Mouse (Mus musculus): ENCODE measurements around the gene Cdc34. TPM values are rescaled to one million over a fixed set of nuclear protein-coding genes. Genes with fewer than 3 reads are reported as not detected.

Cdc34 gene
- total and polyA plus RNA-seq, 2 experiments from 2014 or later: 120 to 183 TPM

DNA sequence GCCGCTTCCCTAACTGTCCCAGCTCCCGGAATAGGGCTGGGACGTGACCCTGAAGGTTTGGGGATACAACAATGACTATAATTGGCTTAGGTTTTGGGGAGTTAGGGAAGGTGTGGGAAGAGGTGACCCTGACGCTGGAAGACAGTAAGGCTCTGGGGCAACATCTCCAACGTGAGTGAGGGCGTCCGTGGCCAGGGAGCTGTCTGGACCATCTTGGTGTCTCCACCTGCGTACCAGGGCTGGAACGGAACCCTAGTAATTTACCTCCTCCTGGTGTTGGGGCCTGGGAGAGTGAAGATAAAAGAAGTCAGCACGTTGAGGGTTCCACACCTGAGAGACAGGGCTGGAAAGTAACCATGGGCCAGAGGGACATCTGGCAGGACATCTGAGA, 23.0 kb downstream of the Cdc34 start:
- no peak for ATAC-seq (ENCODE audit: insufficient read depth, low read depth)
- Histone ChIP-seq H3K4me2 (ENCODE audit: low read depth, low read length) (peak overlapping the region; percentile 67), H3K4me1 (ENCODE audit: control insufficient read depth, insufficient read depth) (peaks cover 53% of the 10 kb centered on the region), H3K4me3 (ENCODE audit: low read depth, low read length) (peak overlapping the region; percentile 79), H3K9me3 (replicated peaks; ENCODE audit: control insufficient read depth, low read length) (no peaks in the 10 kb centered on the region), H3K27ac (ENCODE audit: low read depth) (peak overlapping the region; percentile 83), H3K27me3 (ENCODE audit: control insufficient read depth, insufficient read depth, low read length) (no peaks in the 10 kb centered on the region), H3K36me3 (replicated peaks; ENCODE audit: control insufficient read depth, insufficient read depth, low read length) (peaks cover 8% of the 10 kb centered on the region), H3K9ac (replicated peaks; ENCODE audit: low read depth, low read length) (peak overlapping the region; percentile 88)
- TF ChIP-seq CTCF (IDR thresholded peaks at IDR 0.05; ENCODE audit: low read depth) (no peak), EP300 (IDR thresholded peaks at IDR 0.05; ENCODE audit: low read depth) (no peak)
- DNase-seq (ENCODE audit: low spot score): no peak
- WGBS: under 1% methylated on average over 10 of the region's 10 CpGs

DNA sequence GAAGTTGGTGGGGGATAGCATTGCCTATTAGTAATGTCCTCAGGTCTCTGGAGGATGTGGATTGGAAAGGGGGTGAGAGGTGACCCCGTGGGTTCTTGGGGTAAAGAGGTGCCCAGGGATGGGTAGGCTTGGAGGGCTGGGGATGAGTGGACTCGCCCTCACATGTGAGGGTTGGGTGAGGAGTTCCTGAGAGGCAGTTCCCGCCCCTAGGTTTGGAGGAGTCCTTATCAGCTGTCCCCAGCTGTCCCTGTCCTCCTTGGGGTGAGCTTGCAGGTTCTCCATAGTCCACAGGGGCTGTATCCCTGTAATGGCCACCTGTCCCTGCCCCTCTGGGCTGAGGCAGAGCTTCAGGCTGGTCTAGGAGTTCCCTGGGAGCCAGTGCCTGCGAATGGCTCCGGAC, 24.0 kb downstream of the Cdc34 start:
- H3K27ac ChIP-seq (ENCODE audit: low read depth): peak overlapping the region; percentile 70
- peak overlapping the region; percentile 88; the same call in 1 of the 2 replicates for H3K9ac ChIP-seq (replicated peaks; ENCODE audit: low read depth, low read length)
- H3K9me3 ChIP-seq (replicated peaks; ENCODE audit: control insufficient read depth, low read length): no peaks in the 10 kb centered on the region
- WGBS: 50% methylated on average over 5 of the region's 5 CpGs
- peaks cover 18% of the 10 kb centered on the region for H3K36me3 ChIP-seq (replicated peaks; ENCODE audit: control insufficient read depth, insufficient read depth, low read length)
- no peak for TF ChIP-seq EP300 (IDR thresholded peaks at IDR 0.05; ENCODE audit: low read depth)
- TF ChIP-seq CTCF (IDR thresholded peaks at IDR 0.05; ENCODE audit: low read depth): no peak
- H3K4me1 ChIP-seq (ENCODE audit: control insufficient read depth, insufficient read depth): peaks cover 48% of the 10 kb centered on the region
- peak overlapping the region; percentile 67 for H3K4me2 ChIP-seq (ENCODE audit: low read depth, low read length)
- peak overlapping the region; percentile 79 for H3K4me3 ChIP-seq (ENCODE audit: low read depth, low read length)
- H3K27me3 ChIP-seq (ENCODE audit: control insufficient read depth, insufficient read depth, low read length): no peaks in the 10 kb centered on the region
- DNase-seq (ENCODE audit: low spot score) (no peak), ATAC-seq (ENCODE audit: insufficient read depth, low read depth) (no peak)

DNA sequence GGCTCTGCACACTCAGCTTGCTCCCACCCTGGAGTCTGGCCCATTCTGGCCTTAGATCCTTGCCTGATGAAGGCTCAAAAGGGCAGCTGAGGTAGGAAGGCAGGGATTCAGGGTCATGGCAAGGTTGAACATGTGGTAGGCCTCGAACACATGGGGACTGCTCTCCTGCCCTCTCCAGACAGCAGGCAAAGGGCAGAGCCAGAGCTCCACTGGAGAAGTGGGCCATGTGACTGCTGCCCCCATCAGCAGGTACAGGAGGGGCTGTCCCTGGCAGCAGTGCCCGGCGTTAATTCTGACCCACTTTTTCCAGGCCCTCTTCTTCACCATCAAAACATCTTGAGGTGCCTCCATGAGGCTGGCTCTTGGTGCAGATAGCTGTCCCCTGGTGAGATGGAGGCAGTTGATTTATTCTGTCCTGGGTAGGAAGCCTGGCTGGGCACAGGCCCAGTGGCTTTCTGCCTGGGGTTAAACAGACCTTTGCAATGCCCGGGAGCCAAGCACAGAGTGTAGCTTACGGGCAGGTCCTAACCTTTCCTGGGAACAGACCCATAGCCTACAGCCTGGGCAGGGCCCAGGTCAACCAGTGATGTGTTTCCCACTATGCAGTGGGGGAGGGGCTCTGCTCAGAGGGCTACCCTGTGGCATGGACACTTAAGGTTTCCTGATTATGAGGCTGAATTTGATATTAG, 24.6 kb downstream of the Cdc34 start:
- no peak for ATAC-seq (ENCODE audit: insufficient read depth, low read depth)
- H3K4me2 ChIP-seq (ENCODE audit: low read depth, low read length): peak overlapping the region; percentile 67
- peaks cover 24% of the 10 kb centered on the region for H3K36me3 ChIP-seq (replicated peaks; ENCODE audit: control insufficient read depth, insufficient read depth, low read length)
- no peaks in the 10 kb centered on the region for H3K27me3 ChIP-seq (ENCODE audit: control insufficient read depth, insufficient read depth, low read length)
- H3K9me3 ChIP-seq (replicated peaks; ENCODE audit: control insufficient read depth, low read length): no peaks in the 10 kb centered on the region
- H3K4me1 ChIP-seq (ENCODE audit: control insufficient read depth, insufficient read depth): peaks cover 42% of the 10 kb centered on the region
- no peak for DNase-seq (ENCODE audit: low spot score)
- peak overlapping the region; percentile 70 for H3K27ac ChIP-seq (ENCODE audit: low read depth)
- H3K9ac ChIP-seq (replicated peaks; ENCODE audit: low read depth, low read length): peak overlapping the region; percentile 88; the same call in 1 of the 2 replicates
- peak overlapping the region; percentile 79 for H3K4me3 ChIP-seq (ENCODE audit: low read depth, low read length)
- WGBS: 48% methylated on average over 5 of the region's 5 CpGs
- TF ChIP-seq EP300 (IDR thresholded peaks at IDR 0.05; ENCODE audit: low read depth) (no peak), CTCF (IDR thresholded peaks at IDR 0.05; ENCODE audit: low read depth) (no peak)

DNA sequence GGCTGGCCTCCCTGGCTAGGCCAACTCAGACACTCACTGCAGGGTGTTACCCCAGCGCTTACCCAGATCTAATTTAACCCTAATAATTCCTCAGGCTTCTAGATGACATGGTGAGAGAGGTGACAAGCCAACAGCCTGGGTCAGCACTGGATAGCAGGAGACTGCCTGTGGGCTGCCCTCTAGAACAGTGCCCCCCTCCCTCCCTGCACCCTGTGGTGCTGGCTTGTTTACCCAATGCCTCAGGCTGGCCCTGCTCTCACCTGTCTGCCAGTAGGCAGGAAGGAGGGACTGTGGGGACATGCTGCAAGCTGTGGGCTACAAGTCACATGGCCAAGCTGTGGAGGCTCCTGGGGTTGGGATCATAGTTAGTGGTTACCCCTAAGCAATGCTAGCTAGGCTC, 25.2 kb downstream of the Cdc34 start:
- WGBS: 57% methylated on average over 1 of the region's 1 CpGs
- peaks cover 30% of the 10 kb centered on the region for H3K36me3 ChIP-seq (replicated peaks; ENCODE audit: control insufficient read depth, insufficient read depth, low read length)
- no peak for DNase-seq (ENCODE audit: low spot score)
- no peak overlapping the region for H3K4me3 ChIP-seq (ENCODE audit: low read depth, low read length)
- TF ChIP-seq CTCF (IDR thresholded peaks at IDR 0.05; ENCODE audit: low read depth) (no peak), EP300 (IDR thresholded peaks at IDR 0.05; ENCODE audit: low read depth) (no peak)
- ATAC-seq (ENCODE audit: insufficient read depth, low read depth): no peak
- H3K9ac ChIP-seq (replicated peaks; ENCODE audit: low read depth, low read length): no peak overlapping the region
- H3K27ac ChIP-seq (ENCODE audit: low read depth): peak overlapping the region; percentile 19
- peaks cover 36% of the 10 kb centered on the region for H3K4me1 ChIP-seq (ENCODE audit: control insufficient read depth, insufficient read depth)
- H3K9me3 ChIP-seq (replicated peaks; ENCODE audit: control insufficient read depth, low read length): no peaks in the 10 kb centered on the region
- no peaks in the 10 kb centered on the region for H3K27me3 ChIP-seq (ENCODE audit: control insufficient read depth, insufficient read depth, low read length)
- peak overlapping the region; percentile 25 for H3K4me2 ChIP-seq (ENCODE audit: low read depth, low read length)

DNA sequence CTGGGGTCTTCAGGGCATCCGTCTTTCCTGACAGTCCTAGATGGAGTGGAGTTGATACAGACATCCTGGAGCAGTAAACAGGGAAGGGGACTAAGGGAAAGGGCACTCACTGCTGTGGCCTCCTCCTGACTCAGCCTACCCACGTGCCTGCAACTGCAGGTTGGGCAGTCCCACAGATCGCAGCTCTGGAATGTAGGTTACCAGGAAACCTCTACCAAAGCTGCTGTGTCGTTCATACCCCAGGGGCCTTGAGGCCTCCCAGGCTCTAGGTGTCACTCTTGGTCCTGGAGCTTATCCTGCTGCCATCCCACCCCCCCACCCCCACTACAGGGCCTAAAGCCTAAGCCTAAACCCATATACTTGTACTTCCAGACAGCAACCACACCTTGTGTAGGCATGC, 25.8 kb downstream of the Cdc34 start:
- peak overlapping the region; percentile 19 for H3K27ac ChIP-seq (ENCODE audit: low read depth)

More for the DNA sequence above, 25.8 kb downstream of the Cdc34 start:
- H3K4me3 ChIP-seq (ENCODE audit: low read depth, low read length): no peak overlapping the region
- no peaks in the 10 kb centered on the region for H3K9me3 ChIP-seq (replicated peaks; ENCODE audit: control insufficient read depth, low read length)
- WGBS: 36% methylated on average over 4 of the region's 4 CpGs
- no peaks in the 10 kb centered on the region for H3K27me3 ChIP-seq (ENCODE audit: control insufficient read depth, insufficient read depth, low read length)
- peaks cover 30% of the 10 kb centered on the region for H3K36me3 ChIP-seq (replicated peaks; ENCODE audit: control insufficient read depth, insufficient read depth, low read length)
- no peak for DNase-seq (ENCODE audit: low spot score)
- H3K4me2 ChIP-seq (ENCODE audit: low read depth, low read length): no peak overlapping the region
- H3K4me1 ChIP-seq (ENCODE audit: control insufficient read depth, insufficient read depth): peaks cover 36% of the 10 kb centered on the region
- no peak for ATAC-seq (ENCODE audit: insufficient read depth, low read depth)
- no peak overlapping the region for H3K9ac ChIP-seq (replicated peaks; ENCODE audit: low read depth, low read length)
- TF ChIP-seq EP300 (IDR thresholded peaks at IDR 0.05; ENCODE audit: low read depth) (no peak), CTCF (IDR thresholded peaks at IDR 0.05; ENCODE audit: low read depth) (no peak)
